Mouse (Mus musculus) C2C12 (cell line): ENCODE results near the gene Iscu. TPM values are rescaled to one million over a fixed set of nuclear protein-coding genes. Genes with fewer than 3 reads are reported as not detected.

ENCODE experiments used
- H3K27me3 ChIP-seq: one replicate; pipeline ENCODE4 v1.6.1; 2011; ENCODE audit not compliant: control insufficient read depth, insufficient read depth, insufficient read length
- H3K36me3 ChIP-seq: one replicate; pipeline ENCODE4 v1.6.1; 2011; ENCODE audit not compliant: control insufficient read depth, insufficient read depth
- H3K4me3 ChIP-seq: one replicate; pipeline ENCODE4 v1.5.1; 2011; ENCODE audit warnings: mild to moderate bottlenecking, control low read depth; ENCODE audit not compliant: poor library complexity, insufficient read depth, severe bottlenecking
- H3K79me2 ChIP-seq: one replicate; pipeline ENCODE4 v1.6.1; 2011; ENCODE audit not compliant: control insufficient read depth, insufficient read depth
- H3K79me3 ChIP-seq: one replicate; pipeline ENCODE4 v1.6.1; 2011; ENCODE audit warnings: low read depth, control low read depth
- H3ac ChIP-seq: one replicate; pipeline ENCODE3; 2011; ENCODE audit warnings: low read depth; ENCODE audit not compliant: control insufficient read depth, insufficient read length
- CEBPB ChIP-seq: IDR thresholded peaks from one replicate; pipeline ENCODE4 v1.6.1; 2011; ENCODE audit warnings: low read depth, mild to moderate bottlenecking, control low read depth, moderate library complexity
- CTCF ChIP-seq: IDR thresholded peaks from one replicate; pipeline ENCODE4 v1.5.1; 2011; ENCODE audit not compliant: control insufficient read depth, insufficient read depth, insufficient read length
- FOSL1 ChIP-seq: IDR thresholded peaks from one replicate; pipeline ENCODE4 v1.8.0; 2011; ENCODE audit warnings: mild to moderate bottlenecking, low read length; ENCODE audit not compliant: poor library complexity, insufficient read depth, severe bottlenecking
- MAX ChIP-seq: IDR thresholded peaks from one replicate; pipeline ENCODE4 v1.6.1; 2011; ENCODE audit warnings: mild to moderate bottlenecking, control low read depth
- MYOD1 ChIP-seq: IDR thresholded peaks from one replicate; pipeline ENCODE4 v1.6.1; 2011; ENCODE audit warnings: low read depth; ENCODE audit not compliant: control insufficient read depth, insufficient read length
- MYOG ChIP-seq: IDR thresholded peaks from one replicate; pipeline ENCODE4 v1.6.1; 2011; ENCODE audit not compliant: control insufficient read depth, insufficient read length; ENCODE audit errors: extremely low read depth
- USF1 ChIP-seq: IDR thresholded peaks from one replicate; pipeline ENCODE4 v1.6.1; 2011; ENCODE audit warnings: low read depth, mild to moderate bottlenecking, control low read depth, moderate library complexity
- polyA plus RNA-seq: library from polyadenylated mRNA; unstranded; fragments of >200 nt; fragmentation: generic; extraction: Trizol; gene quantifications from one replicate; pipeline ENCODE4 v1.2.1, GENCODE M21; 2012; ENCODE audit warnings: missing spikeins

Gene Iscu
- polyA plus RNA-seq, 1 experiment, result 119 TPM

DNA sequence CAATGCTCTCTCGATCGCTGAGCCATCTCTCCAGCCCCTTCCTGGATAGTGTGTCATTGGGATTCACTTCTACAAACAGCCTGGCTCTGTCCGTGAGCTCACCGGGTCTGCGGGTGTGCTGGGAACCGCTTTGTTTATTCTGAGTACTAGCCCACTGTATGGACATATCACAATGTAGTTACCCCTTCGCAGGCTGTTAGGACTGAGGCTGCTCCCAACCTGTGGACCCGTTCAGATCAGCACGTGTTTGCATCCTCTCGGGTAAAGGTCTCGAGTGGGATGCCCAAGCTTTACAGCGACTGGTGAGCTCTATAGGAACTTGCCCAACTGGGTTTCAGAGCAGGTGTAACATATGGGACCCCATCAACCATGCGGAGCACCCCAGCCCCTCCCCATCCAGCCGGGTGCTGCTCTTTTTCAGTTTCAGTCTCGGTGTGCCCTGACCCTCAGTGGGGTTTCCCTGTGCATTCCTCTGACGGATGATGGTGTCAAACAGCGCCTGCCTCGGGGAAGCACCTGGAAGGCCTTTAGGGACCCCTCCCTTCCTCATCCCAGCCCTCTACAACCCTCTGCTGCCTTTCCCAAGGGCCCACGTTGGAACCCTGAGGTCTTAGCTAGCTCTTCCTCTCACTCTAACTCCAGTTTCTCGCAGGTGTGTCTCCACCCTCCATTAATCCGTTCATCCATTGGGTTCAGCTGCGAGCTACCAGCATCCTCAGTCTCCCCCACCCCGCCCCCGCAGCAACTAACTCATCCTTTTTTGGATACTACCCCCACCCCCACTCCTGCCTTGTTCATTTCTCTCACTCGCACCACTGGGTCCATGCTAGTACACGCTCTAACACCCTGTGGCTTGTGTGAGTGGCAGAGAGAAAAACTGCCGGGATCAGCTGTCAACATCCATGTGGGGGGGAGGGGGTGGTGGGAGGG is 41.8 kb downstream of the Iscu start:
- Histone ChIP-seq H3K79me2 (no peaks in the 10 kb centered on the region), H3ac (no peak overlapping the region), H3K36me3 (no peaks in the 10 kb centered on the region), H3K4me3 (no peak overlapping the region), H3K27me3 (peaks cover 8% of the 10 kb centered on the region), H3K79me3 (no peaks in the 10 kb centered on the region)
- TF ChIP-seq FOSL1 (no peak), CEBPB (no peak), MYOG (no peak), MYOD1 (no peak), CTCF (no peak), MAX (no peak), USF1 (no peak)

DNA sequence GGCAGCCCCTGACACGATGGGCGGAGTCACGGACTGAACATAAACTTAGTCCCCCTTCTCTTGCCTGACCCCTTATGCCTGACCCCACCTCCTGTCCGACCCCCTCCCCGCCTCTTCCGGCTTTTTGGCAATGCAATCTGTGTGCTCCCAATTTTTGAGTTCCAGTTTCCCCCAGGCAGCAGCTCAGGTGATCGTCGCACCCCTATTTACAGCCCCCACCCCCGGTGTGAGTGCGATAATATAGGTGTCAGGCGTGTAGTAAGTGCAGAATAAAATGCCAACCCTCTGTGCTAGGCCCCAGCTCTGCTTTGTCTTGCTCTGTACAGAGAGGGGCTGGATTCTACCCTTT is 42.5 kb downstream of the Iscu start:
- no peak overlapping the region for H3K4me3 ChIP-seq

DNA sequence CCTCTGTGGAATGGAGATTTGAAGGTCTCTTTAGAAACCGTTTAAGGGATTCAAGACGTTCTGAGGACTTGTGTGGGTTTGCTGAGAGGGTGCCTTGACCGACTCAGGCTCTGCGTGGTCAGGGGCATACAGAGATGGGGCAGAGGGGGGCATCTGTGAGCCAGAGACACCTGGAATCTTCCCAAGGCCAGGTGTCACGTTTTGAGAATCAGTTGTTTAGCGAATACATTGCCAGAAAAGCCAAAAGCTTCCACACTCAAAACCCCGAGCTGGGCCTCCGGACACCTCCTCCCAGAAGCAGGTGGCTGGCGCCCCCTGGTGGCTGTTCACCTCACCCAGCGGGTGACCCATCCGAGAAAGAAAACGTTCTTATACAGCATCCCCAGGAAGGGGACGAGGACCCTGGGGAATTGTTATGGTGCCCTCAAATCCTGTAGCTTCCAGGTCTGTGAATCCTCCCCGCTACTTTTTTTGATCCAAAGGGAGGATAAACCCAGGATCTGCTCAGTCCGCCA is 43.1 kb downstream of the Iscu start:
- Histone ChIP-seq H3K79me2 (no peaks in the 10 kb centered on the region), H3K79me3 (no peaks in the 10 kb centered on the region), H3K36me3 (no peaks in the 10 kb centered on the region), H3ac (no peak overlapping the region), H3K4me3 (no peak overlapping the region), H3K27me3 (peaks cover 11% of the 10 kb centered on the region)
- TF ChIP-seq CEBPB (no peak), CTCF (peak; percentile 71)

More for the DNA sequence above, 42.5 kb downstream of the Iscu start:
- Histone ChIP-seq H3ac (no peak overlapping the region), H3K79me2 (no peaks in the 10 kb centered on the region), H3K79me3 (no peaks in the 10 kb centered on the region), H3K36me3 (no peaks in the 10 kb centered on the region), H3K27me3 (peaks cover 11% of the 10 kb centered on the region)
- TF ChIP-seq CEBPB (no peak), CTCF (no peak), FOSL1 (no peak), MYOD1 (no peak), USF1 (no peak), MAX (no peak), MYOG (no peak)

DNA sequence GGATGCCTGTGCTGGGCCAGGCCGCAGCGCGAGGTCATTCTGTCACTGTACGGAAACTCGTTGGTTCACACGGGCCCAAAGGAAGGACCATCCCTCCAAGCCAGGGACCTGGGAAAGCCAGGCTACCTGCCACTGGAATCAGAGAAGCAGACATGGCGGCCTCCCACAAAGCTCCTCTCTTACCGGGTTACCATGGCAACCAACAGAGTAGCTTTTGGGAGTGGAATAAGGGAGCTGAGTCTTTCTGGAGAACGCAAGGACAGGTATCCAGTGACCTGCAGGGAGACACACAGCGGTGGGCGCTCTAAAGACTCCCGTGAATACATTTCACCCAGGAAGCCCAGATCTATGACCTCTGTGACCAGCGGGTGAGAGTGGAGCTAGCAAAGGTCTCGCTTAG is 46.0 kb downstream of the Iscu start:
- H3K79me2 ChIP-seq, result no peaks in the 10 kb centered on the region
- no peak overlapping the region for H3ac ChIP-seq
- no peaks in the 10 kb centered on the region for H3K36me3 ChIP-seq
- peaks cover 13% of the 10 kb centered on the region for H3K27me3 ChIP-seq
- no peak overlapping the region for H3K4me3 ChIP-seq
- TF ChIP-seq FOSL1 (no peak), MYOD1 (no peak), MAX (no peak), USF1 (no peak)
- no peaks in the 10 kb centered on the region for H3K79me3 ChIP-seq

DNA sequence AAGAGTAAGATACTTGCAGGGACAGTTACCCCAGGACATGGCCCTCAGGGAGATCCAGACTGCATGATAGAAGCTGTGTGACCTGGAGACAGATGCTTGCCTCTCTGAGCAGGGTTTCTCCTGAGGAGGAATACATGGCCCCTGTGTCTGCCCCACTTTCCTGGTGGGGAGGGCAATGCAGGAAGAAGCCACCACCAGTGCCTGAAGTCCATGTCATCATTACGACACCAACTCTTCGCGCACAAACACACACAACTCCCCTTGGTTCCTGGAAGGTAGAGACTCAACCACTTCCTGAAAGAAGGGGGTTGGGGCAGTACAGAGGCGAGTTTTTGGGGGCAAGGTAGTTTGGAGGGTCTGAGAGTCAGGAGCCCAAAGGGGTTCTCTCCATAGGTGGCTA is 51.7 kb downstream of the Iscu start:
- Histone ChIP-seq H3K79me3 (no peaks in the 10 kb centered on the region), H3K27me3 (peaks cover 7% of the 10 kb centered on the region), H3K4me3 (no peak overlapping the region), H3ac (no peak overlapping the region), H3K36me3 (no peaks in the 10 kb centered on the region), H3K79me2 (no peaks in the 10 kb centered on the region)
- TF ChIP-seq MYOD1 (no peak), CEBPB (no peak), USF1 (no peak), CTCF (no peak), MYOG (no peak), FOSL1 (no peak), MAX (no peak)

DNA sequence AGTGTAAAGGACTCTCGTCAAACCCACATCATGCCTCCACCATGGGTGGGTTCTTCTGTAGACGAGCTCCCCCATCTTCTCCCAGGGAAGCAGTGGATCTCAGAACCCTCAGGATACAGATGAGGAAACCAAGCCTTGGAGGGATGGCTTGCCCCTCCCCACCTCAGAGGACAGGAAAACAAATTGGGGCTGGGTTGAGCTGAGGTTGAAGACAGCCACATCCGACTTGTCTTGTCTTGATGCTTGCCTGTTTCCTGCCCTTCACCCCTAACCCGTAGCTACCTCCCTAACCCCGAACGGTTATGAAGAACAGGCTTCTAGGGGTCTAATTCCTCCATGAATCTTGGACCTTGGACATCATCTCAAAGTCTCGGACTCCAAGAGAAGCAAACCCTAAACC is 53.0 kb downstream of the Iscu start:
- Histone ChIP-seq H3K4me3 (no peak overlapping the region), H3ac (no peak overlapping the region), H3K79me3 (no peaks in the 10 kb centered on the region), H3K36me3 (no peaks in the 10 kb centered on the region), H3K27me3 (peaks cover 3% of the 10 kb centered on the region), H3K79me2 (no peaks in the 10 kb centered on the region)
- TF ChIP-seq USF1 (no peak), MYOD1 (no peak), CTCF (no peak), MAX (no peak), FOSL1 (no peak), CEBPB (no peak), MYOG (no peak)
